Mouse (Mus musculus): ENCODE measurements at regions not wholly inside any gene's neighbourhood (a gene's known extent, or its start where the extent isn't known, plus 50 kb on each side); places are given as distances from the start of the nearest gene placed in this dataset.

- DNase-seq (ENCODE audit: low read depth, low spot score) = peak; percentile 53
Observed at GRCm38 (mm10) chr4:105390378-105390777, 233.2 kb downstream of the Plpp3 start.

DNA sequence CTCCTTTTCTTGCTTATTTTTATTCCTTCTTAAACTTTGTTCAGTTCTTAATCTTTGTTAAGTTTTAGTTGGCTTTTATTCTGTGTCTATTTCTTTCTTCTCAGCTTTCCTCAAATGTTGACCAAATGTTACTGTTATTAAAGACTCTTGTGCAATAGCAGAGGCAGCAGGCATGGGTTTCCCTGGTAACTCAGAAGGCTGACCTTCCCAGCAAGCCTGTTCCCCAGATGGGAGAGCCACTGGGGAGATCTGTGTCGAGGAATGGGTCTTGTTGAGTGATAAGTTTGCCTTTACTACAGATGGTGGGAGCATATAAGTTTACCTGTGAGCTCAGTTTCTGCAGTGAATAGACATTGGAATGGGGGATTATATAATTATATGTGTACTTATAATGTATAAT lies 237.2 kb downstream of the Plpp3 start:
- DNase-seq (ENCODE audit: low read depth, low spot score) = no peak

GRCm38 (mm10) chr4:105397451-105397850 lies 240.3 kb downstream of the Plpp3 start:
- no peak for DNase-seq (ENCODE audit: low read depth, low spot score)

DNA sequence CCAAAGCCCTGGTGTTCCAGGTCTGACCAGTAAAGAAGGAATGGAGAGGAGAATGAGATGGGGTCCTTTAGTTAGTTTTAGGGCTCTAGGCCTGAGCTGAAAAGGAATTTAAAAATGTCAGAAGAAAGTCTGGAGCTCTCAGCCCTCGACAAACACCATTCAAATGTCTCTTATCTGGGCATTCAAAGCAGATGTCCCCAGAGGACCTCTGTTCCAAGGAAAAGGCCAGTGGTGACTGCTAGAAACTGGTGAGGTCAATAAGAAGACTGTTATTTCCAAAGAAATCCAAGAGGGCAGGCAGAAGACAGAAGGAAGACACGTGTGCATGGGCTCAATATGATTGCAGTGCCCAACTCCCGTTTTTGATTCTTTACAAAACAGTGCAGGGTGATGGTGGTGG lies 244.9 kb downstream of the Plpp3 start:
- no peak for DNase-seq (ENCODE audit: low read depth, low spot score)

GRCm38 (mm10) chr4:105403169-105403568 lies 246.0 kb downstream of the Plpp3 start:
- no peak for DNase-seq (ENCODE audit: low read depth, low spot score)

DNA sequence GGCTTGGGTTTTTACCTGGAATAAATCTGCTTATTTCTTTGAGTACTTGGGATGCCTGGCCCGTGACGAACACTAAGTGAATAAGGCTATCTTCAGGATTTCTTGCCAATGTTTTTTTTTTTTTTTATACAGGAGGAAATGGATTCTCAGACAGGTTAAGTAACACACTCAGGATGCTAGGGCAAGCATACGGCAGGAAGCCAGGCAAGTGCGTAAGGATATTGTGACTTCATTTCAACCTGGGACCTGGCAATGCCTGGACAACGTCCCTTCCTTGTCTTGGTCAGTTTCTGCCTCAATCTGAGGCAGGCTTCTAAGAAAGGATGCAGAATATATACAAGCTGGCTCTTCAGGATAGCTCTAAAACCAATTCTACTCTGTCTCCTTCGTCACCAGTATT lies 246.5 kb downstream of the Plpp3 start:
- DNase-seq (ENCODE audit: low read depth, low spot score) = no peak

DNA sequence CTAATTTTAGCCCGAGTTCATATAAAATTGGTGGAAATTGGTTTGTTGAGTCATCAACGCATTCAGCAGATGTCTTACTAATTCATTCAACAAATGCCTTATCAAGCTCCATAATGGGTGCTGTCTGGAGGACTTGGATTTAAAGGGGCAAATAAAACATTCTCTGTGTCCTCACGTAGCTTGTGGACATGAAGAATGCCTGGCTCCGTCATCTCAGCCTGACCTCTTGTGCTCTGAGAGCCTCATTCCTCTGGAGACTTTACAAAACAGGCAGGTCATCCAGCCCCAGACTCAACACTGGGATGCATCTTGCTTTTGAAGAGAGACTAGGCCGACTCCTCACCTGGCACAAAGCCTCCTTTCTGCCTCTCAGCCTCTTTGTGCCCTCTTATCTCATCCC lies 248.6 kb downstream of the Plpp3 start:
- DNase-seq (ENCODE audit: low read depth, low spot score) = no peak

- peak; percentile 31 for DNase-seq (ENCODE audit: low read depth, low spot score)
Observed at GRCm38 (mm10) chr4:105406786-105407464, 249.8 kb downstream of the Plpp3 start.

GRCm38 (mm10) chr4:105408896-105409295 lies 251.7 kb downstream of the Plpp3 start:
- no peak for DNase-seq (ENCODE audit: low read depth, low spot score)

DNA sequence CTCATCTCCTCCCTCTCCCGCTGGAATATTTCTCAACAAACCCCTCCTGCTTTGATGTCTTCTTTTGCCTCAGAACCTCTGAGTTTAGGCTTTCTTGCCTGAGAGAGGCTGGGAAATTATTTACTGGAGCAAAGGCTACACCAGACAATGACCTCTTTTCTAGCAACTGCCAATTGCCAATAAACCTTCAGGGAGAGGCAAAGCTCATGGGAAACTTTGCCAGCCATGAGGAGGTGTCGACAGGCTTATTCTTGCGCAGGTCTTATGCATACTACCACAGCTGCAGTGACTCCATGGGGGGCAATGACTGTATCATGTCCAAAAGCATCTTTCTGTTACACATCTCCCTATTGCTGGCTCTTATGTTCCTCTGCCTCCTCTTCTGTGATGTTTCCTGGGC lies 260.0 kb downstream of the Plpp3 start:
- DNase-seq (ENCODE audit: low read depth, low spot score) = no peak

GRCm38 (mm10) chr4:105422466-105422865 lies 265.3 kb downstream of the Plpp3 start:
- DNase-seq (ENCODE audit: low read depth, low spot score) = no peak

- DNase-seq (ENCODE audit: low read depth, low spot score) = no peak
Observed at GRCm38 (mm10) chr4:105423727-105424201, 266.6 kb downstream of the Plpp3 start.

GRCm38 (mm10) chr4:105425086-105425485 lies 267.9 kb downstream of the Plpp3 start:
- DNase-seq (ENCODE audit: low read depth, low spot score) = no peak

- no peak for DNase-seq (ENCODE audit: low read depth, low spot score)
Observed at GRCm38 (mm10) chr4:105427581-105427980, 270.4 kb downstream of the Plpp3 start.

DNA sequence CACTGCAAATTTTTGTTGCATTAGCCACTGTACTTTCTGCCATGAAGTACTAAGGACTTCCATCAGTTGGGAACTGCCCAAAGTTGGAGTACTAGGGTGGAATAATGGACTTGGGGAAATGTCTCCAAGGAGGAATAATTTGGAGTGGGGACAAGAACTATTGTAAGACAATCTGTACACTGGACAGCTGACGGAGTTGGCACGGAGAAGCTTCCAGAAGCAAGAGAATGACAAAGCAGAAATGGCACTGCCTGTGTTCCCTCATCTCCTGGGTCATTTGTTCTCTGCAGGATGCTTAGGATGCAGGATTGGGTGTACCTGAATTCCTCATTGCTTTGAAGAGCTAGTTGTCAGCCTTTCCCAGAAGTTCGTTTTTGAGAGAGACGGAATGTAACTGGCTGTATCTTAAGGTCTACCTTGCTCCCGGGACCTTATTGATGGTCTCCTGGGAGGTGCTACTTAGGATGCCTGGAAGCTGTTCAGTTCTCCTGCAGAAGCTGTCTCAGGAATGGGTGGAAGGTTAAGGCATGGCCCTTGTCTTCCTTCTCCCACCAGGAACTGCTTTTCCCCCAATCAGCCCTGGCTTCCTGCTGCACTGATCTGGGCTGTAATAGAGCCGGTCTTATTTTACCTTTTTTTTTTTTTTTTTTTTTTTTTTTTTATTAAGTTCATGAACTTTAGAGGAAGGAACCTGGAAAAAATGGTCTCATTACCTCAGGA lies 272.4 kb downstream of the Plpp3 start:
- no peak for DNase-seq (ENCODE audit: low read depth, low spot score)

DNA sequence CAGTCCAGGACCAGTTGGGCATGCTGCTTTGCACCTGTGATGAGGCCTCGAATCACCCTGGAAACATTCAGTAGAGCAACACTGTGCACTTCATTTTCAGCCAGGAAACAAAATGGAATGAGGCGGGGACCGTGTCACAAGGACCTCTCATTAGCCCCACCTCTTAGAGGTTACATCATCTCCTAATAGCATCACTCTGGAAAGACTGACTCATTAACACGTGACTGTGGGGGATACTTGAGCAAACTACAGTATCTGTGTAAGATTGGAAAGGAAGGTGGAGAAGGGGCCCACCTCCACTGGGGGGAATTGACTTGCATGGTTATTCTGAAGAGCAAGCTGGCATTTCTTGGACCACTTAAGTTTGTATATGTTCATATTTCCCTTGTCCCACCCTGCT lies 275.3 kb downstream of the Plpp3 start:
- no peak for DNase-seq (ENCODE audit: low read depth, low spot score)

- no peak for DNase-seq (ENCODE audit: low read depth, low spot score)
Observed at GRCm38 (mm10) chr4:105437141-105437540, 280.0 kb downstream of the Plpp3 start.

DNA sequence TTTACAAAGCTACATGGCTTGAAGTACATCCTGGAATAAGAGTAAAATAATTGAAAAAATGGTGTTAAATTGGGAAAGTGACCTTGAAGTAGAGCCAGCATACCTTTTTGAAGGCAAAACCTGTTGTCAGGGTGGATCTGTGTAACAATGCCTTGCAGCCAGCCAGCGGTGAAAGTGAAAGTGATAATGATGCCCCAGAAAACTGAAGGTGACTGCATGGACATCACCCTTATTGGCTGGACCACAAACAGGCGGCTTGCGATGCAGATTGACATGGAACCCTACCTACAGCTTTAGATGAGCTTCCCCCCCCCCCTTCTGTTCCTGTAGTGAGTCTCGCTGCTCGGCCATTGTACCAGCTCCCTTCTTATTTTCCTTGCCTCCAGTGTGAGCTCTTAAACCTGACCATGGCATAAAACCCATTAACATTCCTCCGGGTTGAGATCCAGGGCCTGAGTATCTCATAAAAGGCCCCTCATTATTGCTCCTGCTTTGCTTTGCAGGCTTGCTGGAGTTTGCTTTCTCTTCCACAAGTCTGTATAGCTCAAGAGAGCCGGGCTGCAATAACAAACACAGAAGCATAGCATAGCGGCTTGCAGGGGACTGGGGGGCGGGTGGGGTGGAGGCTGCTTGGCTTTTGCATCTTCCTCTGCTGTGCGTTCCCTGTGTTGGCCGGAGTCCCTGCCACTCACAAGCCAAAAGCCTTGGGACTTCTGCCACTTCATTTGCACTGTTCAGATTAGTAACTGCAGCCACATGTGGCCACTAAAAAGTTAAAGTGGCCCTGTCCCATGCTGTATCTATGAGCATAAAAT lies 292.1 kb downstream of the Plpp3 start:
- no peak for DNase-seq (ENCODE audit: low read depth, low spot score)

GRCm38 (mm10) chr4:105450881-105451280 lies 293.7 kb downstream of the Plpp3 start:
- DNase-seq (ENCODE audit: low read depth, low spot score) = no peak

DNA sequence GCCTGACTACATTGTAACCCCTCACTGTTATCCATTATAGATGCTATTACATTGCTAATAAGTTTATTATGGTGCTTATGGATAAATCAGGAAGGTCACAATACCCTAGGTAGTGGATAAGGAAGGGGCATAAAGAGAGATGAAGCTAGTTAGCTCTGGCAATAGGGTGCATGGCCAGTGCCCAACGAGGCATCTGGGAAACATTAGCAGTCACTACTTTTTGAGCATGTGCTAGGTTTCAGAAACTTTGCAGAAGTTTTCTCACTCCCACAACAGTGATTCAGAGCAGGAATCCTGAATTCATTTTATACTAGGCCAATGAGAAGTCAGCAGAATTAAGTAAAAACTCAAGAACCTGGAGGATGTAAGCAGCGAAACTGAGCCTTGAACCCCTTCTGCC lies 294.7 kb downstream of the Plpp3 start:
- no peak for DNase-seq (ENCODE audit: low read depth, low spot score)

GRCm38 (mm10) chr4:105456955-105457621 lies 299.9 kb downstream of the Plpp3 start:
- no peak for DNase-seq (ENCODE audit: low read depth, low spot score)

All from embryo, embryonic 11.5 days (tissue).